Mouse (Mus musculus): Measurements from ENCODE around the gene Cpn2. TPM values are rescaled to one million over a fixed set of nuclear protein-coding genes. Genes with fewer than 3 reads are reported as not detected.

Cpn2 gene
- polyA plus RNA-seq (2014; fragmentation: Nextera tagmentation; extraction: Ambion mirVana), result not detected in 2 replicates

DNA sequence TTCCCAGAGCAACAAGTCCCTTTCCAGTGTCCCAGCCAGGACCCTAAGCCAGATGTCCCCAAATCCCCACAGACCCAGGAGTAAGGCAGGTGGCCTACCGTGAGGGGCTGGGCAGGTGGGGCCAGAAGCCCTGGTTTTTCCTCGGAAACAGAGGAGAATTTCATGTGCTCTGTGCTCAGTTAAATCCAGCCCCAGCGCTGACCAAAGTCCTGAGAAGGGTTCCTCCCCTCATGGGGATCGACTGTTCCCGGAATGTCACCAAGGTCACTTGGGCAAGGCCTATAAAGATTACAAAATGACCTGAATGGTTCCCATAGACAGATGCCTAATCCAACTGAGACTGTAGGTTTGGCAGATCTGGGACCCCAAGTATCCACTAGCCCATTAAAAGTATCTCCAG lies at the start of gene Cpn2:
TSS of gene Cpn2 (minus strand) at position 141 of the 400 bp plus-strand sequence.
- Histone ChIP-seq H3K27ac (ENCODE audit: low read depth, low read length) (no peak within 1 kb of the TSS), H3K4me2 (no peak within 1 kb of the TSS), H3K4me1 (ENCODE audit: control insufficient read depth, insufficient read depth, low read length) (no peaks in the 10 kb centered on the region; the same call in 1 of the 2 replicates), H3K9ac (ENCODE audit: low read depth, low read length) (no peak within 1 kb of the TSS), H3K36me3 (ENCODE audit: control insufficient read depth, insufficient read depth, low read length) (no peaks in the 10 kb centered on the region), H3K9me3 (replicated peaks; ENCODE audit: control insufficient read depth, low read length) (no peaks in the 10 kb centered on the region), H3K27me3 (ENCODE audit: control insufficient read depth, insufficient read depth, low read length) (no peaks in the 10 kb centered on the region), H3K4me3 (ENCODE audit: low read depth, low read length) (no peak within 1 kb of the TSS)
- no peak for ATAC-seq (replicated peaks; ENCODE audit: insufficient number of reproducible peaks, low FRiP score, low TSS enrichment)
- 65% methylated on average over 5 of the region's 5 CpGs for WGBS (ENCODE audit: insufficient replicate concordance)

DNA sequence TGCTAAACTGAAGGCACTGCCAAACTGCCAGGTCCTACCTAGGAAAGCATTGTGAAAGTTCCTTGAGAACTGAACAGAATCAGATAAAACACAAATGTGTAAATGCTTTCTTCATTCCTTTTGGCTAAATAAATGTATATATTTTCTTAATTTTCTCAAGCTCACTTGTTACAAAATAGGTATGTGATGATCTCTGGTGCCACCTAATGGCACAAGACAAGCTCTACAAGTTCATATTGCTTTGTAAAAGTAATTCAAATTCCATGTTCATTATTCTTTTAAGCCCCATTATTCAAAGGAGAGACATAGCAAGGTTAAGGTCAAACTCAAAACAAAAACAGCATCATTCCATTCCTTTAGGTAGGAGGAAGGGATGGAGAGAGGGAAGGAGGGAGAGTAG lies 46.9 kb upstream of the Cpn2 start:
- peaks cover 20% of the 10 kb centered on the region for H3K27me3 ChIP-seq (ENCODE audit: control insufficient read depth, insufficient read depth, low read length)
- no peak overlapping the region for H3K4me2 ChIP-seq
- no peak overlapping the region for H3K4me3 ChIP-seq (ENCODE audit: low read depth, low read length)
- H3K27ac ChIP-seq (ENCODE audit: low read depth, low read length), result no peak overlapping the region
- no peaks in the 10 kb centered on the region for H3K36me3 ChIP-seq (ENCODE audit: control insufficient read depth, insufficient read depth, low read length)
- ATAC-seq (replicated peaks; ENCODE audit: insufficient number of reproducible peaks, low FRiP score, low TSS enrichment), result no peak
- no peak overlapping the region for H3K9ac ChIP-seq (ENCODE audit: low read depth, low read length)
- H3K4me1 ChIP-seq (ENCODE audit: control insufficient read depth, insufficient read depth, low read length), result peaks cover 4% of the 10 kb centered on the region; the same call in 1 of the 2 replicates
- H3K9me3 ChIP-seq (replicated peaks; ENCODE audit: control insufficient read depth, low read length), result no peaks in the 10 kb centered on the region

DNA sequence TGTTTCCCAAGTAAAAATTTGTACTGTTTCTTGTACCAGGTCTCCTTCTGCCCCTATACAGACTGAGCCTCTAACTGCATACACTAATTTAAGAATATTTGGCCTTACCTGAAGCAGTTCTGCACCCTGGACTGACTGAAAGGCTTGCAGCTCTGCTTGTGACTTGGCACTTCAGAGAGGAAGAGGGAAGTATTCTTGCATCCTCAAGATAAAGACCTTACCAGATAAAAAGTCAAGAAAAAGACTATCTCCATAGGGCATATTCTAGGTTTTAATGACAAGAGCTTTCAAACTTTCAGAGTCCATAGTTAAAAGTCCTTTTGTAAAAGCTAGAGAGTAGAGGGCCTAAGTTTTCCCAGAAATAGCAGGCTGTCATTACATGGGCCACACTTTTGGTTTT lies 43.3 kb upstream of the Cpn2 start, which contains the start of gene Gp5:
TSS of gene Gp5 (minus strand) at position 133 of the 400 bp plus-strand sequence.
- Histone ChIP-seq H3K9ac (ENCODE audit: low read depth, low read length) (no peak within 1 kb of the TSS), H3K36me3 (ENCODE audit: control insufficient read depth, insufficient read depth, low read length) (no peaks in the 10 kb centered on the region), H3K9me3 (replicated peaks; ENCODE audit: control insufficient read depth, low read length) (no peaks in the 10 kb centered on the region), H3K4me2 (peak within 1 kb of the TSS; percentile 100), H3K4me3 (ENCODE audit: low read depth, low read length) (peak within 1 kb of the TSS; percentile 72), H3K27ac (ENCODE audit: low read depth, low read length) (no peak within 1 kb of the TSS), H3K4me1 (ENCODE audit: control insufficient read depth, insufficient read depth, low read length) (peaks cover 14% of the 10 kb centered on the region), H3K27me3 (ENCODE audit: control insufficient read depth, insufficient read depth, low read length) (peaks cover 51% of the 10 kb centered on the region)
- ATAC-seq (replicated peaks; ENCODE audit: insufficient number of reproducible peaks, low FRiP score, low TSS enrichment), result no peak

DNA sequence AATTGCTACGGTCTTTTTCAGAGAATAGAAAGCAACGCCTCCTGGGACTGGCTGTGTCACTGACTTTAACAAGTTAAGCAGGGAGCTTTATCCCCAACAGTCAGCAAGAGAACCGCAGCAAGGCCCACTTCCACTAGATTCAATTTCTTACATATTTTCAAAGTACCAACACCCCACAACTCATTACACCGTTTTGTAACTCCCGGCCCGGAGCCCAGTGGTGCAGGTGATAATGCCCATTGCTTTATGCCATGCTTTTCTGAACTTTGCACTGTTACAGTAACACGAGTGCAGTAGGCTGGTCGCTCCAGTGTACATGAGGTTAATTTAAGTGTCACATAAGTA lies 42.8 kb upstream of the Cpn2 start:
- peaks cover 14% of the 10 kb centered on the region for H3K4me1 ChIP-seq (ENCODE audit: control insufficient read depth, insufficient read depth, low read length)
- no peak overlapping the region for H3K9ac ChIP-seq (ENCODE audit: low read depth, low read length)
- no peaks in the 10 kb centered on the region for H3K9me3 ChIP-seq (replicated peaks; ENCODE audit: control insufficient read depth, low read length)
- H3K36me3 ChIP-seq (ENCODE audit: control insufficient read depth, insufficient read depth, low read length), result no peaks in the 10 kb centered on the region
- 0 out of 2 replicates have a peak overlapping the region, but pooled peaks have one; percentile 100 for H3K4me2 ChIP-seq
- no peak overlapping the region for H3K4me3 ChIP-seq (ENCODE audit: low read depth, low read length)
- H3K27ac ChIP-seq (ENCODE audit: low read depth, low read length), result no peak overlapping the region
- no peak for ATAC-seq (replicated peaks; ENCODE audit: insufficient number of reproducible peaks, low FRiP score, low TSS enrichment)
- WGBS (ENCODE audit: insufficient replicate concordance), result 52% methylated on average over 8 of the region's 8 CpGs
- peaks cover 51% of the 10 kb centered on the region for H3K27me3 ChIP-seq (ENCODE audit: control insufficient read depth, insufficient read depth, low read length)

DNA sequence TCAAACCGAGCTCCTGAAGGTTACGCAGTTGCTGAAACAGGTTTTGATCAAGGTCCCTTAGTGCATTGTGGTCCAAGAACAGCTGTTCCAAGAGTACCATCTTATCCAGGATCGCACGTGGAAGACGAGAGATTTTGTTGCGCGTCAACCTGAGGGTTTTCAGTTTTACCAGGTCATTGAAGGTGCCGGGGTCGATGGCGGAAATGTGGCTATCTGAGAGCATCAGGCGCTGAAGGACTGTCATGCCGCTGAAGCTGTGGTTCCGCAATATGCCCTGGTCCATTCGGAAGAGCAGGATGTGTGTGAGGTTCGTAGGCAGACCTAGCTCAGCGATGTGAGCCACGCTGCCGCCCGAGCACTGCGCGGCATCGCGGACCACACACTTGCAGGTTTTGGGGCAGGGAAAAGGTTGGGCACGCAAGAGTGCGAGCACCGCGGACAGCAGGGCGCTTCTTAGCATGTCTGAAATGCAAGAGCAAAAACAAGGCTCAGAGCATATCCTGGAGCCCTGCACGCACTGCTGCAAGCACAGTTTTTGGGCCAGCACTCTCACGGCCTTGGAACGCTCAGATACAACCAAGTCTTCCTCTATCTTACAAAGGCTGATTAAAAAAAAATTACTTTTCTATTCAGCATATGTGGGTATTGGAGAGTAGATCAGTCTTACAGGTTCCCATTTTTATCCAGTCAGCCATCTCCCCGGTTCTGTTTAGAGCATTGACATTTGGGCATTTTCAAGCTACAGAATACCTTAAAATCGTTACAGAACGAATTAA lies 42.3 kb upstream of the Cpn2 start:
- Histone ChIP-seq H3K4me3 (ENCODE audit: low read depth, low read length) (peak overlapping the region; percentile 72), H3K4me2 (peak overlapping the region; percentile 100), H3K36me3 (ENCODE audit: control insufficient read depth, insufficient read depth, low read length) (no peaks in the 10 kb centered on the region), H3K27ac (ENCODE audit: low read depth, low read length) (no peak overlapping the region), H3K27me3 (ENCODE audit: control insufficient read depth, insufficient read depth, low read length) (peaks cover 55% of the 10 kb centered on the region), H3K9ac (ENCODE audit: low read depth, low read length) (no peak overlapping the region), H3K9me3 (replicated peaks; ENCODE audit: control insufficient read depth, low read length) (no peaks in the 10 kb centered on the region), H3K4me1 (ENCODE audit: control insufficient read depth, insufficient read depth, low read length) (peaks cover 14% of the 10 kb centered on the region)
- ATAC-seq (replicated peaks; ENCODE audit: insufficient number of reproducible peaks, low FRiP score, low TSS enrichment), result no peak
- WGBS (ENCODE audit: insufficient replicate concordance), result 5% methylated on average over 34 of the region's 34 CpGs

DNA sequence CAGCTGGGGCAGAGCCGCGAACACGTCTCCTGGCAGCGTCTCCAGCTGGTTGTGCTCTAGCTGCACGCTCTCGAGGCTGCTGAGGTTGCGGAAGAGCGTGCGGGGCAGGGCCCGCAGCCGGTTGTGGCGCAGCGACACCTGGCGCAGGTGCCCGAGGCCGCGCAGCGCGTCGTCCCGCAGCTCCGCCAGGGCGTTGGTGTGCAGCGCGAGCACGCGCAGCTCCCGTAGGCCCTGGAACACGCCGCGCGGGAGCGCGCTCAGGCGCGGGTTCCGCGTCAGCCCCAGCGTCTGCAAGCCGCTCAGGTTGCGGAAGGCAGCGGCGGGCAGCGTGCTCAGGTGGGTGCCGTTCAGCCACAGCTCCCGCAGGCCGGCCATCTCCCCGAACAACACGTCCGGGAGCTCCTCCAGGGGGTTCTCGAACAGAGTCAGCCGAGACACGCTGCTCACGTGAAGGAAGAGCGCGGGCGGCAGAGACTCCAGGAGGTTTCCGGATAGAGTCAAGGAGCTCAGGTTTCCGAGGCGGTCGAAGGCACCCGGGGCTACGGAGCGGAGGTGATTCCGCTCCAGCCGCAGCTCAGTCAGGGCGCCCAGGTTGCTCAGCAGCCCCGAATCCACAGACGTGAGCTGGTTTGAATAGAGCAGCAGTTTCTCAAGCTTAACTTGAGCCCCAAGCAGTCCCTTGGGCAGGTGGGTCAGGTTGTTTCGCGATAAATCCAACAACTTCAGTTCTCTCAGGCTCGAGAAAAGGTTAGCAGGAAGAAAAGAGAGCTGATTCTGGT lies 41.5 kb upstream of the Cpn2 start:
- H3K4me3 ChIP-seq (ENCODE audit: low read depth, low read length), result peak overlapping the region; percentile 72
- no peaks in the 10 kb centered on the region for H3K9me3 ChIP-seq (replicated peaks; ENCODE audit: control insufficient read depth, low read length)
- peak overlapping the region; percentile 64 for H3K9ac ChIP-seq (ENCODE audit: low read depth, low read length)
- H3K4me1 ChIP-seq (ENCODE audit: control insufficient read depth, insufficient read depth, low read length), result peaks cover 14% of the 10 kb centered on the region
- peak overlapping the region; percentile 100 for H3K4me2 ChIP-seq
- ATAC-seq (replicated peaks; ENCODE audit: insufficient number of reproducible peaks, low FRiP score, low TSS enrichment), result no peak
- no peaks in the 10 kb centered on the region for H3K36me3 ChIP-seq (ENCODE audit: control insufficient read depth, insufficient read depth, low read length)
- H3K27me3 ChIP-seq (ENCODE audit: control insufficient read depth, insufficient read depth, low read length), result peaks cover 57% of the 10 kb centered on the region
- H3K27ac ChIP-seq (ENCODE audit: low read depth, low read length), result no peak overlapping the region
- WGBS (ENCODE audit: insufficient replicate concordance), result under 1% methylated on average over 72 of the region's 72 CpGs

DNA sequence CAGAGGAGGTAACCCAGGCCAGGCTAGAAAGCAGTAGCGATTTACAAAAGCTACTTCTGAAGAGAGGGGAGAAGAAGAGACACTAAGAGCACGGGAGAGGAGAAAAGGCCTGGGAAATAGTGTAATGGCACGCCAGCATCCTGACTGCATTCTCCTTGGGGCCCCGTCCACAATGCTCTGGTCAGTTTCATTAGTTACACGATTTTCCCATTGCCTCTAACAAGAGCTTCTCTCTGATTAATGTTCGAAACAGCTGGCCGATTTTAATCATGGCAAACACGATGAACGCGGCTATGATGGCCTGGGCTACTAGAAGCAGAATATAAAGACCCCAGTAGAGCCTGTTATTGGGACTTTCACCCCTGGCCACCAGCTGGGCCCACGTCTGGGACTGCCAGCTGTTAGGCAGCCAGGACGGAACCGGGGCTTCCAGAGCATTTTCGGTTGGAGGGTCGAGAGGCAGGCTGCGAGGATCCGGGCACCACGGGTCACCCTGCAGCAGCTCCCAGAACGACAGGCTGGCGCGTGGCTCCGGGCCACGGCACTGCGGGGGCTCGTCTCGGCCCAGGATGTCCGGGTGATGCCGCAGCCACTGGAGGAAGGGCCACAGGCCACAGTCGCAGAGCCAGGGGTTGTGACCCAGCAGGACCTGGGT lies 40.8 kb upstream of the Cpn2 start:
- H3K4me1 ChIP-seq (ENCODE audit: control insufficient read depth, insufficient read depth, low read length), result peaks cover 14% of the 10 kb centered on the region
- H3K4me3 ChIP-seq (ENCODE audit: low read depth, low read length), result peak overlapping the region; percentile 72
- H3K9me3 ChIP-seq (replicated peaks; ENCODE audit: control insufficient read depth, low read length), result no peaks in the 10 kb centered on the region
- peak overlapping the region; percentile 100 for H3K4me2 ChIP-seq
- peaks cover 58% of the 10 kb centered on the region for H3K27me3 ChIP-seq (ENCODE audit: control insufficient read depth, insufficient read depth, low read length)
- peak overlapping the region; percentile 64 for H3K9ac ChIP-seq (ENCODE audit: low read depth, low read length)
- no peak for ATAC-seq (replicated peaks; ENCODE audit: insufficient number of reproducible peaks, low FRiP score, low TSS enrichment)
- WGBS (ENCODE audit: insufficient replicate concordance), result 17% methylated on average over 29 of the region's 29 CpGs
- H3K27ac ChIP-seq (ENCODE audit: low read depth, low read length), result no peak overlapping the region
- H3K36me3 ChIP-seq (ENCODE audit: control insufficient read depth, insufficient read depth, low read length), result no peaks in the 10 kb centered on the region

DNA sequence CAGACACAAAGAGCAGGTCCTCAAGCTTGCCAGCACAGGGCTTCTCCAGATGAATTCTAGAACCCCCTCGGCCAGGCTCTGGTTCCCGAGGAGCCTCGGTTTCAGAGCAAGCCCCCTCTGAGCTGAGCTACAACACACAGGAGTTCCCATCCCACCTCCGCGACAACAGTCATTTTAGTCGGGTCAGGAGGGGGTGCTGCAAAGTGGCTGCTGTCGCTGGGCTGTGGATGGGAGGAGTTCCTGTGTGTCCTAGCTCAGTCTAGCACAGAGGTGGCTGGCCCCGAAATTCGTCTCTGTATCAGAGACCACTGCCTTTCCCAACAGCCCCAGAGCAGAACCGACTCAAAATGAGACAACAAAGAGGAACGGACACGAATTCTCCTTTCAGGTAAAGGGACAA lies 40.0 kb upstream of the Cpn2 start:
- H3K27ac ChIP-seq (ENCODE audit: low read depth, low read length), result no peak overlapping the region
- H3K36me3 ChIP-seq (ENCODE audit: control insufficient read depth, insufficient read depth, low read length), result no peaks in the 10 kb centered on the region
- ATAC-seq (replicated peaks; ENCODE audit: insufficient number of reproducible peaks, low FRiP score, low TSS enrichment), result no peak
- H3K9ac ChIP-seq (ENCODE audit: low read depth, low read length), result no peak overlapping the region
- H3K9me3 ChIP-seq (replicated peaks; ENCODE audit: control insufficient read depth, low read length), result no peaks in the 10 kb centered on the region
- H3K4me2 ChIP-seq, result no peak overlapping the region
- 40% methylated on average over 12 of the region's 12 CpGs for WGBS (ENCODE audit: insufficient replicate concordance)
- H3K4me1 ChIP-seq (ENCODE audit: control insufficient read depth, insufficient read depth, low read length), result peaks cover 14% of the 10 kb centered on the region
- no peak overlapping the region for H3K4me3 ChIP-seq (ENCODE audit: low read depth, low read length)
- peaks cover 63% of the 10 kb centered on the region for H3K27me3 ChIP-seq (ENCODE audit: control insufficient read depth, insufficient read depth, low read length)

Data from heart, embryonic 11.5 days (tissue).